Mouse (Mus musculus) limb, embryonic 11.5 days (tissue): ENCODE measurements around the gene Zfp512. TPM values are rescaled to one million over a fixed set of nuclear protein-coding genes. Genes with fewer than 3 reads are reported as not detected.
A peak's percentile ranks its signal among the peaks of the same experiment; 100 is the strongest.
"Not testable (repeated sequence)": the region's sequence is repeated elsewhere in the genome, so short reads cannot be mapped to it uniquely, and the experiment has no call there.

ENCODE experiments used
- ATAC-seq: fragments of 200-750 bp; cut with Nextera tagmentation; 2 replicates; pipeline ENCODE4 v1.8.0; 2017; ENCODE audit warnings: low read depth; ENCODE audit not compliant: insufficient number of reproducible peaks, low FRiP score, low TSS enrichment
- DNase-seq: peaks from one replicate; pipeline ENCODE4 v3.0.0-alpha.2; 2015; ENCODE audit warnings: low spot score
- H3K27ac ChIP-seq: fragments of 300-500 bp; sonication (generic); replicated peaks from 2 replicates; pipeline ENCODE4 v1.5.1; 2014; ENCODE audit warnings: low read depth, mild to moderate bottlenecking, low read length
- H3K27me3 ChIP-seq: fragments of 300-500 bp; sonication (generic); 2 replicates; pipeline ENCODE4 v1.6.1; 2014; ENCODE audit warnings: mild to moderate bottlenecking, low read length, mixed read lengths; ENCODE audit not compliant: control insufficient read depth, insufficient read depth
- H3K36me3 ChIP-seq: fragments of 300-500 bp; sonication (generic); 2 replicates; pipeline ENCODE4 v1.6.1; 2014; ENCODE audit warnings: mild to moderate bottlenecking, low read length, moderate library complexity, mixed read lengths; ENCODE audit not compliant: control insufficient read depth, insufficient read depth
- H3K4me1 ChIP-seq: fragments of 300-500 bp; sonication (generic); 2 replicates; pipeline ENCODE4 v1.6.1; 2014; ENCODE audit warnings: low read length, mixed read lengths; ENCODE audit not compliant: control insufficient read depth, insufficient read depth
- H3K4me2 ChIP-seq: fragments of 300-500 bp; sonication (generic); 2 replicates; pipeline ENCODE4 v1.6.1; 2014; ENCODE audit warnings: low read depth, mild to moderate bottlenecking, moderate library complexity; ENCODE audit not compliant: severe bottlenecking
- H3K4me3 ChIP-seq: fragments of 300-500 bp; sonication (generic); 2 replicates; pipeline ENCODE4 v1.5.1; 2014; ENCODE audit warnings: low read depth, low read length
- H3K9ac ChIP-seq: fragments of 300-500 bp; sonication (generic); 2 replicates; pipeline ENCODE4 v1.6.1; 2014; ENCODE audit warnings: mild to moderate bottlenecking, low read length
- H3K9me3 ChIP-seq: fragments of 300-500 bp; sonication (generic); 2 replicates; pipeline ENCODE4 v1.6.1; 2016; ENCODE audit warnings: low read length; ENCODE audit not compliant: control insufficient read depth
- WGBS: fragments of 180-500 bp; shearing (Covaris S2); extraction: QIAGEN DNeasy Blood & Tissue Kit; methylation state at CpG from one replicate; pipeline ENCODE4 v1.1.7; 2014; 5-methylcytosine and 5-hydroxymethylcytosine counted together
- polyA plus RNA-seq: library from polyadenylated mRNA; unstranded; fragments of >200 nt; fragmentation: Nextera tagmentation; extraction: Ambion mirVana; gene quantifications from 2 replicates; pipeline ENCODE4 v1.2.1, GENCODE M21; 2014

The Zfp512 gene
- 63.4 and 63.5 TPM in 2 replicates for polyA plus RNA-seq

- DNase-seq: peak; percentile 96
- ATAC-seq: peak; percentile 99
- Histone ChIP-seq H3K9ac (peak within 1 kb of the TSS; percentile 56), H3K4me3 (peak within 1 kb of the TSS; percentile 43), H3K36me3 (no peaks in the 10 kb centered on the region), H3K27me3 (no peaks in the 10 kb centered on the region), H3K4me1 (0 out of 2 replicates have a peak, but pooled peaks cover 2% of the 10 kb centered on the region), H3K4me2 (peak within 1 kb of the TSS; percentile 75), H3K27ac (no peak within 1 kb of the TSS), H3K9me3 (no peaks in the 10 kb centered on the region)
- 7% methylated on average over 23 of the region's 23 CpGs for WGBS
These were observed at the start of gene Zfp512 for GRCm38 (mm10) chr5:31451878-31452561. Zfp512 (plus strand) TSS chr5:31452431.

- not testable (repeated sequence) for H3K36me3 ChIP-seq, ATAC-seq, H3K27me3 ChIP-seq, H3K4me2 ChIP-seq, H3K4me1 ChIP-seq, H3K4me3 ChIP-seq, DNase-seq, H3K9ac ChIP-seq, H3K27ac ChIP-seq, H3K9me3 ChIP-seq
- WGBS: 94% methylated on average over 9 of the region's 9 CpGs
These were observed 17.5 kb upstream of the Zfp512 start for GRCm38 (mm10) chr5:31434727-31435126.

GRCm38 (mm10) chr5:31451336-31451735, 895 bp upstream of the Zfp512 start:
- 90% methylated on average over 2 of the region's 2 CpGs for WGBS
- no peak overlapping the region; the same call in 1 of the 2 replicates for H3K4me2 ChIP-seq
- DNase-seq: no peak

GRCm38 (mm10) chr5:31452562-31452878, 289 bp downstream of the Zfp512 start:
- H3K27me3 ChIP-seq: no peaks in the 10 kb centered on the region
- H3K4me1 ChIP-seq: 0 out of 2 replicates have a peak, but pooled peaks cover 2% of the 10 kb centered on the region
- no peak overlapping the region for H3K27ac ChIP-seq
- H3K4me2 ChIP-seq: peak overlapping the region; percentile 75; the same call in 1 of the 2 replicates
- peak overlapping the region; percentile 43 for H3K4me3 ChIP-seq
- 0% methylated on average over 11 of the region's 11 CpGs for WGBS
- no peaks in the 10 kb centered on the region for H3K9me3 ChIP-seq
- no peaks in the 10 kb centered on the region for H3K36me3 ChIP-seq
- peak overlapping the region; percentile 53; the same call in 1 of the 2 replicates for H3K9ac ChIP-seq
- peak; percentile 44; the same call in 1 of the 2 replicates for ATAC-seq
- no peak for DNase-seq

More at GRCm38 (mm10) chr5:31451336-31451735, 895 bp upstream of the Zfp512 start:
- H3K27me3 ChIP-seq: no peaks in the 10 kb centered on the region
- no peak overlapping the region for H3K9ac ChIP-seq
- H3K4me1 ChIP-seq: 0 out of 2 replicates have a peak, but pooled peaks cover 2% of the 10 kb centered on the region
- H3K27ac ChIP-seq: no peak overlapping the region
- no peak for ATAC-seq
- no peak overlapping the region for H3K4me3 ChIP-seq
- H3K36me3 ChIP-seq: no peaks in the 10 kb centered on the region
- H3K9me3 ChIP-seq: no peaks in the 10 kb centered on the region

- no peaks in the 10 kb centered on the region for H3K9me3 ChIP-seq
- no peaks in the 10 kb centered on the region for H3K27me3 ChIP-seq
- 17% methylated on average over 7 of the region's 7 CpGs for WGBS
- H3K36me3 ChIP-seq: no peaks in the 10 kb centered on the region
- DNase-seq (no peak), ATAC-seq (no peak)
- peak overlapping the region; percentile 75 for H3K4me2 ChIP-seq
- H3K27ac ChIP-seq: no peak overlapping the region
- H3K4me3 ChIP-seq: peak overlapping the region; percentile 43
- peak overlapping the region; percentile 56; the same call in 1 of the 2 replicates for H3K9ac ChIP-seq
- 0 out of 2 replicates have a peak, but pooled peaks cover 2% of the 10 kb centered on the region for H3K4me1 ChIP-seq
These were observed 717 bp downstream of the Zfp512 start for GRCm38 (mm10) chr5:31452886-31453410.

GRCm38 (mm10) chr5:31467798-31468197, 15.6 kb downstream of the Zfp512 start:
- WGBS: over 99% methylated on average over 3 of the region's 3 CpGs

GRCm38 (mm10) chr5:31469711-31470110, 17.5 kb downstream of the Zfp512 start:
- Histone ChIP-seq H3K4me3 (no peak overlapping the region), H3K9me3 (no peaks in the 10 kb centered on the region), H3K4me1 (no peaks in the 10 kb centered on the region), H3K4me2 (no peak overlapping the region), H3K9ac (no peak overlapping the region), H3K27ac (no peak overlapping the region), H3K27me3 (no peaks in the 10 kb centered on the region), H3K36me3 (peaks cover 26% of the 10 kb centered on the region)
- WGBS: 93% methylated on average over 6 of the region's 6 CpGs
- no peak for DNase-seq
- ATAC-seq: no peak

More at GRCm38 (mm10) chr5:31467798-31468197, 15.6 kb downstream of the Zfp512 start:
- H3K9me3 ChIP-seq: no peaks in the 10 kb centered on the region
- DNase-seq (no peak), ATAC-seq (no peak)
- no peak overlapping the region for H3K4me3 ChIP-seq
- no peak overlapping the region for H3K4me2 ChIP-seq
- peaks cover 14% of the 10 kb centered on the region for H3K36me3 ChIP-seq
- no peaks in the 10 kb centered on the region for H3K4me1 ChIP-seq
- no peaks in the 10 kb centered on the region for H3K27me3 ChIP-seq
- H3K9ac ChIP-seq: no peak overlapping the region
- no peak overlapping the region for H3K27ac ChIP-seq

- Histone ChIP-seq H3K27me3 (no peaks in the 10 kb centered on the region), H3K9ac (no peak overlapping the region), H3K4me1 (no peaks in the 10 kb centered on the region), H3K9me3 (no peaks in the 10 kb centered on the region), H3K4me3 (no peak overlapping the region), H3K36me3 (peaks cover 26% of the 10 kb centered on the region), H3K27ac (no peak overlapping the region), H3K4me2 (no peak overlapping the region)
- ATAC-seq: no peak
- peak; percentile 69 for DNase-seq
- WGBS: 78% methylated on average over 7 of the region's 7 CpGs
These were observed 18.1 kb downstream of the Zfp512 start for GRCm38 (mm10) chr5:31470334-31470733.
